Mouse (Mus musculus) forebrain, embryonic 10.5 days (tissue): ENCODE measurements around the gene Tpgs1. TPM values are rescaled to one million over a fixed set of nuclear protein-coding genes. Genes with fewer than 3 reads are reported as not detected.
A peak's percentile ranks its signal among the peaks of the same experiment; 100 is the strongest.

Experiments
- DNase-seq: peaks from one replicate; pipeline ENCODE4 v3.0.0-alpha.2; 2017; ENCODE audit warnings: low spot score; ENCODE audit errors: extremely low spot score
- H3K27ac ChIP-seq: fragments of 300-500 bp; sonication (generic); 2 replicates; pipeline ENCODE4 v1.5.1; 2016; ENCODE audit warnings: mild to moderate bottlenecking
- H3K27me3 ChIP-seq: fragments of 300-500 bp; sonication (generic); 2 replicates; pipeline ENCODE4 v1.6.1; 2016; ENCODE audit warnings: mild to moderate bottlenecking; ENCODE audit not compliant: poor library complexity, severe bottlenecking
- H3K36me3 ChIP-seq: fragments of 300-500 bp; sonication (generic); replicated peaks from 2 replicates; pipeline ENCODE4 v1.6.1; 2016; ENCODE audit warnings: mild to moderate bottlenecking, moderate library complexity
- H3K4me1 ChIP-seq: fragments of 300-500 bp; sonication (generic); 2 replicates; pipeline ENCODE4 v1.6.1; 2016
- H3K4me3 ChIP-seq: fragments of 300-500 bp; sonication (generic); 2 replicates; pipeline ENCODE4 v1.5.1; 2016; ENCODE audit warnings: mild to moderate bottlenecking, moderate library complexity
- H3K9me3 ChIP-seq: fragments of 300-500 bp; sonication (generic); 2 replicates; pipeline ENCODE4 v1.6.1; 2016; ENCODE audit warnings: mild to moderate bottlenecking, moderate library complexity
- WGBS: fragments of 180-500 bp; shearing (Covaris S2); methylation state at CpG from one replicate; pipeline ENCODE4 v1.1.7; 2016; 5-methylcytosine and 5-hydroxymethylcytosine counted together
- polyA plus RNA-seq: library from polyadenylated mRNA; unstranded; fragments of >200 nt; fragmentation: Nextera tagmentation; extraction: Ambion mirVana; gene quantifications from 2 replicates; pipeline ENCODE4 v1.2.1, GENCODE M21; 2016

The Tpgs1 gene
- polyA plus RNA-seq, 1 experiment from 2014 or later = 63.8 TPM

DNA sequence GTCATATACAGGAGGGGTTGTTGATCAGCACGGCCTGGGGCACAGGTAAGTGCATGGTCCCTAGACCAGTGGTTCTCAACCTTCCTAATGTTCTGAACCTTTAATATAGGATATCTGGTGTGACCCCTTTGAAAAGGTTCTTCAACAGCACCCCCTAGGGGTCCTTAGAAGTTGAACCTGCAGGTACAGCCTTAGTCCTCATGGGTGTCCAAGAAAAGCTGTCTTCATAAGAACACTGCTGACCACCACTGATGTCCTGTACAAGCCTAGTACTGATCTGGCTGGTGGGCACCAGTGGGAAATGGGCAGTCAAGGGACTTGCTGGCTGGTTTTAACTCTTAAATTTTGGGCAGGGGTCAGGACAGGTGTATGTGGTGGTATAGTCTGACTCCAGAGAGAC, 42.9 kb downstream of the Tpgs1 start:
- no peak for DNase-seq
- 84% methylated on average over 1 of the region's 1 CpGs for WGBS
- H3K27ac ChIP-seq = no peak overlapping the region
- H3K4me1 ChIP-seq = peaks cover 33% of the 10 kb centered on the region
- peaks cover 56% of the 10 kb centered on the region for H3K36me3 ChIP-seq
- no peaks in the 10 kb centered on the region for H3K9me3 ChIP-seq
- H3K4me3 ChIP-seq = no peak overlapping the region
- peaks cover 34% of the 10 kb centered on the region for H3K27me3 ChIP-seq

DNA sequence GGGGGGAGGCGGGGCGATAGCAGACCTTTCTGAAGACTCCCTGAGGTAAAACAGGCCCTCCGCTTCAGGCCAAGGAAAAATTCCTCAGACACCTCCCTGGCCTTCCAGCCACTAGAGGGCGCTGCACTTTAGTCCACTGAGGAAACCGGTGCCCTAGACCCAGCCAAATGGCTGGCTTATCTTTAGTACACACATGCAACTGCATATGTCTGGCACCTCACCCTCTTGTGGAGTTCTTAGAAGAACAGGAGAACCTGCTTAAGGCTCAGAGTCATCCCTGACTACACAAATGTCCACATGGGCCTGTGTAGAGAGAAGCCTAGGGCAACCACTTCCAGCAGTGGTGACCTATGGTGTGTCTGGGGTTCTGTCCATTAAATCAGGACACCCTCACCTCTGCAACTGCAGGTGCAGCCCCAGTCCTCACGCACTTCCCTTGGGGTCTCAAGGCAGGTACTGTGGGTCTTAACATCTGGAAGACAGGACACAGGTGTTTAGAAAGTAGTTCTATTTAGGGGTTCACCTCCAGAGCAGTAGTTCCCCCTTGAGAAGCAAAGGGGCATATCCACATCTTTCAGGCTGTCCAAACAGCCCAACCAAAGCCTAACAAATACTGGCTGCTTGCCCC, 43.4 kb downstream of the Tpgs1 start:
- peaks cover 40% of the 10 kb centered on the region for H3K27me3 ChIP-seq
- DNase-seq = peak; percentile 81
- H3K27ac ChIP-seq = no peak overlapping the region
- 9% methylated on average over 4 of the region's 6 CpGs for WGBS
- H3K4me1 ChIP-seq = peaks cover 33% of the 10 kb centered on the region
- H3K9me3 ChIP-seq = no peaks in the 10 kb centered on the region
- H3K36me3 ChIP-seq = peaks cover 50% of the 10 kb centered on the region
- no peak overlapping the region for H3K4me3 ChIP-seq

DNA sequence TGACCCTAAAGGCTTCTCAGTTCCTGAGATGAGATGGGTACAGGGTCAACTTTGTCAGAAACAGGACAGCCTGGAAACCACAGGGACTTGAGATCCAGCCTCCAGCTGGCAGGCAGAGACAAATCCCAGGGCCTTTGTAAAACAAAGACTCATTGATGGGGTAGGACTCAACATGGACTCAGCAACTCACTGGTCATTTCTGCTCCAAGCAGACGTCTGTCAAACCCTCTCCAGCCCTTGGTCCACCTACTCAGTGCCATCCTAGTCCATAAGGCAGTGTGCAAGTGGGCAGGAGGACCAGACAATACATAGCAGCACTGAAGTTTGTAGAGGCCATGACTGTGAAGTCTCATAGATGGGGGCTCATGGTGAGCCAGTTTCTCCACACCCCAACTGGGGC, 44.0 kb downstream of the Tpgs1 start:
- 33% methylated on average over 1 of the region's 1 CpGs for WGBS

DNA sequence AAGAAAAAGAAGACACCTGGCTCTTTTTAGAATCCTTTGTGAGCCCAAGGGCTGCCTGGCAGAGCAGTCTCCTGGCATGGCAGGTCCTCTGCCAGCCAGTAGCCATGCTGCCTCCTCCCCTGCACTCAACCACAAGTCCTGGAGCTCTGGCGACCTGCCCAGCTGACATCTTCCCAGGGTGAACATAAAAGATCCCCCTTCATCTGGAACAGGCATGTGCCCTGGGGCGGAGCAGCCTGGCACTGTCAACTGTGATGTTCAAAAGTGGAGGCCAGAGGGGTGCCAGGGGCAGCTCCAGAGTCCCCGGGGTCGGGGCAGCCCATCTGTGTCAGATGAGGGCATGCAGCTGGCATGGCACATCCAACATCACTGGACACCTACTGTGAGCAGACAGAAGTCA, 45.8 kb downstream of the Tpgs1 start:
- Histone ChIP-seq H3K27me3 (peaks cover 63% of the 10 kb centered on the region), H3K27ac (no peak overlapping the region), H3K9me3 (no peaks in the 10 kb centered on the region), H3K4me1 (peaks cover 18% of the 10 kb centered on the region), H3K36me3 (peaks cover 26% of the 10 kb centered on the region), H3K4me3 (no peak overlapping the region)
- WGBS = 69% methylated on average over 4 of the region's 4 CpGs
- DNase-seq = no peak

More for the DNA sequence above, 44.0 kb downstream of the Tpgs1 start:
- Histone ChIP-seq H3K27me3 (peaks cover 45% of the 10 kb centered on the region), H3K9me3 (no peaks in the 10 kb centered on the region), H3K4me3 (no peak overlapping the region), H3K4me1 (peaks cover 31% of the 10 kb centered on the region), H3K36me3 (peaks cover 44% of the 10 kb centered on the region), H3K27ac (no peak overlapping the region)
- DNase-seq = no peak

DNA sequence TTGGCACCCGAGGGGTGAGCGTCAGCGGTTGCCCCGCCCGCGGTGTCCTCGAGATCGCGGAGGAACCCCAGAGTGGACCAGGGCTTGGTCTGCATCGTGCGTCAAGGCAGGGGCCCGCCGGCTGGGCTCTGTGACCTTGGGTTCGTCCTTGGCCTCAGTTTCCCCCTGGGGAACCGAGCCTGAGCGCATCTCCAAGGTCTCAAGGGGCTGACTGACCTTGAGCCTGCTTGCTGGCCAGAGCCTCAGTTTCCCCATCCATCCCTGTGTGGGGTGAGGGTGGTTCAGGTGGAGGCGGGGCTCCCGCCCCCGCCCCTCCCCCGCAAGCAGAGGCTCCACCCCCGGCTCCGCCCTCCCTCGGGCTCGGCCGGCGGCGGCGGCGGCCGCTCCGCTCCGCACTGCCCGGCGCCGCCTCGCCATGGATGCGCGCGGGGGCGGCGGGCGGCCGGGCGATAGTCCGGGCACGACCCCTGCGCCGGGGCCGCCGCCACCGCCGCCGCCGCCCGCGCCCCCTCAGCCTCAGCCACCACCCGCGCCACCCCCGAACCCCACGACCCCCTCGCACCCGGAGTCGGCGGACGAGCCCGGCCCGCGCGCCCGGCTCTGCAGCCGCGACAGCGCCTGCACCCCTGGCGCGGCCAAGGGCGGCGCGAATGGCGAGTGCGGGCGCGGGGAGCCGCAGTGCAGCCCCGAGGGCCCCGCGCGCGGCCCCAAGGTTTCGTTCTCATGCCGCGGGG, 47.3 kb downstream of the Tpgs1 start, which contains the start of gene Hcn2:
Hcn2 (plus strand) TSS at position 381 of the 734 bp plus-strand sequence.
- H3K36me3 ChIP-seq = peaks cover 12% of the 10 kb centered on the region
- no peak for DNase-seq
- H3K4me3 ChIP-seq = peak within 1 kb of the TSS; percentile 71
- H3K27ac ChIP-seq = peak within 1 kb of the TSS; percentile 9; the same call in 1 of the 2 replicates
- H3K27me3 ChIP-seq = peaks cover 70% of the 10 kb centered on the region
- H3K9me3 ChIP-seq = no peaks in the 10 kb centered on the region
- peaks cover 18% of the 10 kb centered on the region for H3K4me1 ChIP-seq
- WGBS = 1% methylated on average over 86 of the region's 91 CpGs

DNA sequence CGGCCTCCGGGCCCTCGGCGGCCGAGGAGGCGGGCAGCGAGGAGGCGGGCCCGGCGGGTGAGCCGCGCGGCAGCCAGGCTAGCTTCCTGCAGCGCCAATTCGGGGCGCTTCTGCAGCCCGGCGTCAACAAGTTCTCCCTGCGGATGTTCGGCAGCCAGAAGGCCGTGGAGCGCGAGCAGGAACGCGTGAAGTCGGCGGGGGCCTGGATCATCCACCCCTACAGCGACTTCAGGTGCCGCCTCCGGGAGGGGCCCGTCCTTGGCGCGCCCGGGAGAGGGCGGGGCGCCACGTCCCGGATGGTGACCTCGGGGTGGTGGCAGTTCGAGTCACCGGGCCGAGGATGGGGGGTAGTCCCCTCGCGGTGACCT, 47.8 kb downstream of the Tpgs1 start:
- DNase-seq = no peak
- Histone ChIP-seq H3K27me3 (peaks cover 70% of the 10 kb centered on the region), H3K4me3 (peak overlapping the region; percentile 71), H3K4me1 (peaks cover 19% of the 10 kb centered on the region), H3K27ac (peak overlapping the region; percentile 9; the same call in 1 of the 2 replicates), H3K36me3 (peaks cover 6% of the 10 kb centered on the region), H3K9me3 (no peaks in the 10 kb centered on the region)
- WGBS = under 1% methylated on average over 44 of the region's 44 CpGs

DNA sequence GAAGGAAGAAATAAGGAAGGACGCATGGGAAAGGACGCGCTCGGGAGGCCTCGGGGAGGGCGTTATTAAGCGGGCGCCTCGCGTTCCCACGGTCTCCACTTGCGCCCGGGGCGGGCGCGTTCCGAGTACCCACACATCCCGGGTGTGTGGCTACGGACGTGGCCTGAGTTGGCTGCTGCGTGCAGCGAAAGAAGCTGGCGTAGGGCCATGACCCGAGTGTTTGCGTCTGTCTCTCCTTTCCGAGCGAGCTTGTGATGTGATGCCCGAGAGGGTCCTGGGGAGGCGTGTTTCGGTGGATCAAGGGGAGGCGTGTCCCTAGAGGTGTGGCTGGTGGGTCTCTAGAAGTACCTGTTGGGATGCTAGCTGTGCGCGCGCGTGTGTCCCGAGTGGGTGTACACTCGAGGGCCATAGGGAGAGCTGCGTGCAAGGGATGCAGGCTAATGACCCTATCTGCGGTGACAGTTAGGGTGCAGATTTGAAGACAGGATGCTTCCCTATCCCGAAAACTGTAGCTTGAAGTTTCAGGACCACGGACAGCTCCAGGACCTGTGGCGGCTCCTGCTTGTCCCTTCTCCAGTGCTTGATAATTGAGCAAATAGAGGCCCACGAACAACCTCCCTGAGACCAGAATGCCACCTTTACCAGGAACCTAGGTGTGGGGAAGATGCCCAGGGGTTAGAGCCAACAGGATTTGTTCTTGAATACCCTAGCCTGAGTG, 48.6 kb downstream of the Tpgs1 start:
- Histone ChIP-seq H3K9me3 (no peaks in the 10 kb centered on the region), H3K27me3 (peaks cover 70% of the 10 kb centered on the region), H3K36me3 (no peaks in the 10 kb centered on the region), H3K4me1 (peaks cover 27% of the 10 kb centered on the region), H3K4me3 (peak overlapping the region; percentile 71), H3K27ac (no peak overlapping the region)
- WGBS = 4% methylated on average over 43 of the region's 43 CpGs
- DNase-seq = peak; percentile 80

DNA sequence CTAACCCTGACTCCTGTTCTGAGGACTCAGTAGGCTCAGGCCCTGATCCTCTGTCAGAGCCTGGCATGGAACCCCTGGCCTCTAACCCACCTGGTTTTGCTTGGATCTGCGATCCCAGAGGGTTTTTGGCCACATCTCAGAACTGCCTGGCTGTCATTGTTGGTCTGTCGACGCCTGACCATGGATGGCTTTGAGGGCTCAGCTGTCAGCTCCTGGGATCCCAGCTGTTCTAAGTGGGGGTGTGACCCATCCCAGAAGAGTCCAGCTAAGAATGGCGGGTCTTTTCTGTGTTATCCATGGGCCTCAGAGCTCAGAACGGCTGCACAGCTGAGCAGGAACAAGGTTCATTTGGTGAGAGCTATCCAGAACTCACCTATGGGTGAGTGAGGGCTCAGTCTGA, 51.9 kb downstream of the Tpgs1 start:
- Histone ChIP-seq H3K4me3 (no peak overlapping the region), H3K4me1 (peaks cover 31% of the 10 kb centered on the region), H3K27me3 (peaks cover 46% of the 10 kb centered on the region), H3K36me3 (no peaks in the 10 kb centered on the region), H3K9me3 (no peaks in the 10 kb centered on the region), H3K27ac (no peak overlapping the region)
- DNase-seq = no peak
- 67% methylated on average over 5 of the region's 5 CpGs for WGBS

DNA sequence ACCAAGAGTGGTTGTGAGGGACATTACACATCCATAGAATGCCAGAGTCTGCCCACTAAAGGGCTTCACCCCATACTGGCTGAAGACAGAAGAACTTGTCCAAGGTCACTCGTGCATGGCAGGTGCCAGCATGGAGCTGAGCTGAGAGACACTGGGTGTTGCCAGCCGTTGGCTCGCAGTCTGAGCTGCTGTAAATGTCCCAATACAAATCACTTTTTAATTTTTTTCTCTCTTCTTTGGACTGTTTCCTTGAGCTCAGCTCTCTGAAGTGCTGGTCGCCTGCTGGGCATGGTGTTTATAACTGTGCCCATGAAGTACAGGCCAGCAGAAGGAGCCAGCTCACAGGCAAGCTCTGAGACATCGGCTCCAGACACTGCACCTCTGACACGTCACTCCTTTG, 53.9 kb downstream of the Tpgs1 start:
- DNase-seq = no peak
- Histone ChIP-seq H3K4me3 (no peak overlapping the region), H3K4me1 (peaks cover 15% of the 10 kb centered on the region), H3K9me3 (no peaks in the 10 kb centered on the region; the same call in 1 of the 2 replicates), H3K36me3 (no peaks in the 10 kb centered on the region), H3K27ac (no peak overlapping the region), H3K27me3 (peaks cover 27% of the 10 kb centered on the region)
- WGBS = 69% methylated on average over 6 of the region's 6 CpGs

DNA sequence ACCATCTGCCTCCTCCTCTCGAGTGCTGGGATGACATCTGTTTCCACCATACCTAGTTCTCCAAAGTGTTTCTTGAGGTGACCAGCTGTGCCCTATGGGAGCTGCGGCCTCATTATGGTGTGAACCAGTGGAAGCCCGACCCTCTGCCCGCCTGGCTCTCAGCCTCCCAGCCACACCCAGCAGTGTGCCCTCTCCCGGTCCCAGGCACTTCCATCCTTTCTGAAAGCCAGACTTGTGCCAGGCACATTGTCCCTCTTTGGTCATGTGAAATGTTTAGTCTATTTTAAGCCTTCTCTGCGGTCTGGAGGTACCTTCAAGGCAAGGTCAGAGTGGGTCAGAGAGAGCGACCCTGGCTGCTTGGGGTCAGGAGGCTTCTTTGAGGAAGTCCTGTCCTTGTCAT, 54.5 kb downstream of the Tpgs1 start:
- H3K27me3 ChIP-seq = peaks cover 20% of the 10 kb centered on the region
- H3K4me3 ChIP-seq = no peak overlapping the region
- peaks cover 19% of the 10 kb centered on the region for H3K4me1 ChIP-seq
- H3K9me3 ChIP-seq = no peaks in the 10 kb centered on the region; the same call in 1 of the 2 replicates
- no peak overlapping the region for H3K27ac ChIP-seq
- DNase-seq = no peak
- 85% methylated on average over 7 of the region's 7 CpGs for WGBS
- no peaks in the 10 kb centered on the region for H3K36me3 ChIP-seq
